Mouse (Mus musculus) embryonic fibroblast, embryonic 13.5 days (primary cell): ENCODE results near the gene Rapgef6.

Experiments used
- CTCF ChIP-seq: IDR thresholded peaks from 2 replicates; pipeline ENCODE4 v1.5.1; 2011; ENCODE audit warnings: mild to moderate bottlenecking, control low read depth, low read length, moderate library complexity, borderline replicate concordance; ENCODE audit not compliant: insufficient read depth
- POLR2A ChIP-seq: IDR thresholded peaks from 2 replicates; pipeline ENCODE4 v1.6.1; 2011; ENCODE audit warnings: low read depth, mild to moderate bottlenecking, control low read depth, low read length, moderate library complexity

DNA sequence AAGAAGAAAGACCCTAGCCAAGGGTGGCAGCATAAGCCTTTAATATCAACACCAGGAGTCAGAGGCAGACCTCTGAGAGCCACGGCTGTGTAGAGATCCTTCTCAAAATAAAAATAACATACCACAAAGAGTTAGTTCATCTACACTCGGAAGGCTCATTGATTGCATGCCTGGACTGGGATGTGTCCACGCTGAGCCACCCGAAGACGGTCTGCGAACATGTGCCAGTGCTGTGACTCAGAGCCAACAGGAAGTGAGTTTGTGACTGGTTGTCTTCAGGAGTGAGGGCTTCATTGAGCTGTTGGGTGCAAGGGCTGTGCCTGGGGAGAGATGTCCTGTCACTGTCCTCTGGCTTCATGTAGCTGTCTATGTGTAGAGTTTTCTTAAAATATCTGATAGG is 171.0 kb downstream of the Rapgef6 start:
- TF ChIP-seq POLR2A (no peak), CTCF (no peak)
